ENCODE assay signal across 18 mouse cellular contexts in genomic region chr5:144872867-144873266, GRCm38 (mm10).
"Had no signal": no experiment of that assay in that cellular context is flagged by ENCODE, and none has a peak within 500 bp of the region (broad histone marks: within the 10 kb centered on the region; RNA-seq: fewer than 3 reads in every experiment).

No protein-coding gene starts in this region.

- DNase-seq: liver, postnatal 0 days; lung, adult 2 months; lung, postnatal 14 days; lung, postnatal 36 days; midbrain, embryonic 14.5 days; right cerebral cortex, adult 18-20 months; right cerebral cortex, postnatal 25 days; right cerebral cortex, postnatal 4 days; spleen, adult 18-20 months; thymus, adult 18-20 months; thymus, postnatal 25 days; thymus, postnatal 4 days had no signal

- H3K9me3 ChIP-seq: lung, embryonic 15.5 days; megakaryocyte, embryonic 14.5 days; midbrain, embryonic 12.5 days; neural tube, embryonic 12.5 days had no signal

- H3K9ac ChIP-seq: liver, postnatal 0 days; lung, embryonic 15.5 days; midbrain, embryonic 12.5 days; neural tube, embryonic 12.5 days had no signal

- H3K27me3 ChIP-seq: lung, embryonic 15.5 days; midbrain, embryonic 12.5 days; neural tube, embryonic 12.5 days had no signal

- H3K27ac ChIP-seq: lung, embryonic 15.5 days; macrophage; midbrain, embryonic 12.5 days; neural tube, embryonic 12.5 days had no signal

- H3K4me2 ChIP-seq: lung, embryonic 15.5 days; midbrain, embryonic 12.5 days; neural tube, embryonic 12.5 days had no signal

- ATAC-seq: liver, postnatal 0 days; lung, postnatal 0 days had no signal

- H3K4me1 ChIP-seq: lung, embryonic 15.5 days; midbrain, embryonic 12.5 days had no signal

- H3K4me3 ChIP-seq: lung, embryonic 15.5 days; megakaryocyte, embryonic 14.5 days; midbrain, embryonic 12.5 days; neural tube, embryonic 12.5 days had no signal
